Mouse (Mus musculus): ENCODE data around the gene Eqtn. TPM values are rescaled to one million over a fixed set of nuclear protein-coding genes. Genes with fewer than 3 reads are reported as not detected.

Eqtn gene
- polyA plus RNA-seq, 1 experiment = 0.04 TPM

DNA sequence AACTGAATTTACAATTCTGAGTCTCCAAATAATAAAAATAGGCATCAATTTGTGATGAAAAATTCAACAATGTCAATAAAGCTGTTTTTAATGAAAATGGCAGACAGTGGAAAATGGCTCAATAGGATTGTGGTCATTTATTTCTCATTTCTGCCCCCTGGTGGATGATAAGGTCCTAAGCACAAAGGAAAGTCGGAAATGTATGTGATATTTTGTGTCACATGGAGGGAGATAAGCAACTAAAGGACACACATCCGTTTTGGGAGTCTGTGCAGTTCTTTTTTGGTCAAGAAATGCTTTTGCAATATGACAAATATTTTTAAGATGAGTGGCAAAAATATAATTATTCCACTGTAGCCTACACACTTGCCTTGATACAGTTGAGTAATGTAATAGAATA is 27.9 kb downstream of the Eqtn start:
- Histone ChIP-seq H3K79me3 (ENCODE audit: low read depth) (no peaks in the 10 kb centered on the region), H3K36me3 (ENCODE audit: control insufficient read depth, insufficient read depth) (no peaks in the 10 kb centered on the region), H3K79me2 (ENCODE audit: control insufficient read depth, insufficient read depth) (no peaks in the 10 kb centered on the region), H3K27me3 (ENCODE audit: control insufficient read depth, insufficient read depth, insufficient read length) (no peaks in the 10 kb centered on the region), H3ac (ENCODE audit: control insufficient read depth, insufficient read length, low read depth) (no peak overlapping the region), H3K4me3 (ENCODE audit: insufficient read depth, poor library complexity, severe bottlenecking) (no peak overlapping the region)
- TF ChIP-seq USF1 (IDR thresholded peaks at IDR 0.05; ENCODE audit: low read depth) (peak; percentile 20), FOSL1 (IDR thresholded peaks at IDR 0.05; ENCODE audit: insufficient read depth, low read length, poor library complexity, severe bottlenecking) (no peak)

Other genes with a start within 250 kb of the Eqtn start
- gene Tek, start 189.6 kb downstream of the Eqtn start, polyA plus RNA-seq (2012; fragmentation: generic; extraction: Trizol) = 0.01 TPM
- gene Mysm1, start 50.3 kb upstream of the Eqtn start, polyA plus RNA-seq (2012; fragmentation: generic; extraction: Trizol) = 2.2 TPM
- gene Jun, start 123.4 kb upstream of the Eqtn start, polyA plus RNA-seq (2012; fragmentation: generic; extraction: Trizol) = 71.4 TPM

All from C2C12 (cell line).